Mouse (Mus musculus) fat pad, adult 2 months (tissue): ENCODE results near the gene Ndel1.
A peak's percentile ranks its signal among the peaks of the same experiment; 100 is the strongest.

Source experiments
- DNase-seq: peaks from one replicate; pipeline ENCODE4 v3.0.0-alpha.2; 2011; ENCODE audit warnings: low read depth, low spot score; ENCODE audit errors: extremely low read depth

Gene Ndel1

GRCm38 (mm10) chr11:68871748-68872147 is at the start of gene Ndel1:
Gene Ndel1, minus strand, starts transcription at chr11:68871858.
- peak; percentile 97 for DNase-seq

GRCm38 (mm10) chr11:68914566-68914965 is 42.9 kb upstream of the Ndel1 start:
- no peak for DNase-seq

- no peak for DNase-seq
These were observed 40.0 kb upstream of the Ndel1 start for GRCm38 (mm10) chr11:68911531-68912177.

GRCm38 (mm10) chr11:68908846-68909503 is 37.3 kb upstream of the Ndel1 start:
- no peak for DNase-seq

GRCm38 (mm10) chr11:68907251-68907650 is 35.6 kb upstream of the Ndel1 start:
- DNase-seq = no peak

GRCm38 (mm10) chr11:68906461-68906790 is 34.8 kb upstream of the Ndel1 start:
- no peak for DNase-seq

- DNase-seq = no peak
These were observed 34.2 kb upstream of the Ndel1 start for GRCm38 (mm10) chr11:68905665-68906460.

- DNase-seq = no peak
These were observed 33.5 kb upstream of the Ndel1 start for GRCm38 (mm10) chr11:68905138-68905531.

- no peak for DNase-seq
These were observed 32.9 kb upstream of the Ndel1 start for GRCm38 (mm10) chr11:68904375-68905137.

GRCm38 (mm10) chr11:68903775-68904174 is 32.1 kb upstream of the Ndel1 start:
- DNase-seq = no peak

GRCm38 (mm10) chr11:68902823-68903222 is 31.2 kb upstream of the Ndel1 start:
- no peak for DNase-seq

GRCm38 (mm10) chr11:68902367-68902766 is 30.7 kb upstream of the Ndel1 start:
- DNase-seq = no peak

- no peak for DNase-seq
These were observed 30.3 kb upstream of the Ndel1 start for GRCm38 (mm10) chr11:68902047-68902364.

- DNase-seq = peak; percentile 82
These were observed 29.8 kb upstream of the Ndel1 start, which contains the start of gene Rpl26 for GRCm38 (mm10) chr11:68901351-68902046. Gene Rpl26, plus strand, starts transcription at chr11:68901583.

- DNase-seq = no peak
These were observed 29.1 kb upstream of the Ndel1 start for GRCm38 (mm10) chr11:68900519-68901350.

GRCm38 (mm10) chr11:68899815-68900214 is 28.2 kb upstream of the Ndel1 start:
- no peak for DNase-seq

GRCm38 (mm10) chr11:68898790-68899189 is 27.1 kb upstream of the Ndel1 start:
- DNase-seq = no peak

- no peak for DNase-seq
These were observed 26.2 kb upstream of the Ndel1 start for GRCm38 (mm10) chr11:68897838-68898237.

- no peak for DNase-seq
These were observed 25.5 kb upstream of the Ndel1 start for GRCm38 (mm10) chr11:68897120-68897519.

GRCm38 (mm10) chr11:68896247-68896646 is 24.6 kb upstream of the Ndel1 start:
- DNase-seq = no peak
